In genomic region chr7:64889919-64890318, GRCm38 (mm10) we compare ENCODE assay signal across 8 mouse cellular contexts. TPM values are rescaled to one million over a fixed set of nuclear protein-coding genes. Genes with fewer than 3 reads are reported as not detected.
DNase-seq lines count a peak whose midpoint lies in the region; ATAC-seq lines count a peak whose summit lies in the region.

No protein-coding gene starts in this region.

- no peak overlapping the region for H3K4me3 ChIP-seq in kidney, embryonic 14.5 days (ENCODE audit: low read length)

- WGBS in kidney, embryonic 14.5 days: 86% methylated on average over 9 of the region's 9 CpGs

- ATAC-seq in kidney, embryonic 14.5 days (ENCODE audit: low FRiP score, low TSS enrichment): no peak

- no peaks in the 10 kb centered on the region for H3K4me1 ChIP-seq in kidney, embryonic 14.5 days (ENCODE audit: control insufficient read depth, insufficient read depth, low read length)

- peak; percentile 16 for DNase-seq in kidney, postnatal 10 days
- no peak for DNase-seq in kidney, adult 18-20 months
- peak; percentile 81 for DNase-seq in adrenal gland, postnatal 10 days
- peak; percentile 71 for DNase-seq in gastrocnemius, adult 18-20 months (ENCODE audit: low spot score)
- peak; percentile 40 to 63 for DNase-seq in layer of hippocampus, postnatal 10 days (ENCODE audit: low spot score in 2 of 2)
- no peak for DNase-seq in frontal cortex, postnatal 25 days (ENCODE audit: low spot score in 2 of 2)
- no peak for DNase-seq in cerebellum, adult 11 months

- H3K27ac ChIP-seq in kidney, embryonic 14.5 days (ENCODE audit: low read depth, low read length): no peak overlapping the region

- H3K9ac ChIP-seq in kidney, embryonic 14.5 days (ENCODE audit: low read depth, low read length): no peak overlapping the region

- H3K9me3 ChIP-seq in kidney, embryonic 14.5 days (ENCODE audit: control insufficient read depth, low read length): no peaks in the 10 kb centered on the region

- no peaks in the 10 kb centered on the region for H3K36me3 ChIP-seq in kidney, embryonic 14.5 days (ENCODE audit: control insufficient read depth, insufficient read depth, low read length)

- H3K27me3 ChIP-seq in kidney, embryonic 14.5 days (ENCODE audit: control insufficient read depth, insufficient read depth, low read length): no peaks in the 10 kb centered on the region

- no peak overlapping the region for H3K4me2 ChIP-seq in kidney, embryonic 14.5 days (replicated peaks; ENCODE audit: low read depth, low read length)

RNA-seq across cellular contexts. Expression of gene Nsmce3, which starts 17.1 kb away (rescaled TPM):
- total RNA-seq in adrenal gland, postnatal 10 days (2021): 1 to 10 TPM; 6.6 to 7.6 TPM
- total RNA-seq in gastrocnemius, adult 18-20 months (2021): 1 to 10 TPM; 2.5 to 2.6 TPM
- 10 to 100 TPM; 19.0 to 19.6 TPM for total RNA-seq in layer of hippocampus, postnatal 10 days (2021)
- 11.2 and 12.7 TPM in 2 replicates for polyA plus RNA-seq in kidney, embryonic 14.5 days (2014; fragmentation: Nextera tagmentation; extraction: Ambion mirVana)

Comparison
In these comparisons a context has a peak if more than half of its experiments do, and no peak if none do; other contexts are left out.
1. DNase-seq: peak in kidney, postnatal 10 days (single experiment), adrenal gland, postnatal 10 days (single experiment), gastrocnemius, adult 18-20 months (single experiment) and layer of hippocampus, postnatal 10 days (2 of 2); none in kidney, adult 18-20 months (single experiment), frontal cortex, postnatal 25 days (0 of 2) and cerebellum, adult 11 months (single experiment).